Mouse (Mus musculus) liver, embryonic 12.5 days (tissue): ENCODE measurements around the gene Tagap1. TPM values are rescaled to one million over a fixed set of nuclear protein-coding genes. Genes with fewer than 3 reads are reported as not detected.
"Not testable (repeated sequence)": the region's sequence is repeated elsewhere in the genome, so short reads cannot be mapped to it uniquely, and the experiment has no call there.

ENCODE experiments used
- ATAC-seq: fragments of 200-750 bp; cut with Nextera tagmentation; 2 replicates; pipeline ENCODE4 v1.8.0; 2017; ENCODE audit warnings: moderate number of reproducible peaks, mild to moderate bottlenecking, moderate library complexity
- H3K27ac ChIP-seq: fragments of 300-500 bp; sonication (generic); 2 replicates; pipeline ENCODE4 v1.5.1; 2016; ENCODE audit warnings: mild to moderate bottlenecking
- H3K27me3 ChIP-seq: fragments of 300-500 bp; sonication (generic); replicated peaks from 2 replicates; pipeline ENCODE4 v1.6.1; 2016; ENCODE audit warnings: mild to moderate bottlenecking, moderate library complexity
- H3K36me3 ChIP-seq: fragments of 300-500 bp; sonication (generic); 2 replicates; pipeline ENCODE4 v1.6.1; 2016; ENCODE audit warnings: mild to moderate bottlenecking, moderate library complexity
- H3K4me1 ChIP-seq: fragments of 300-500 bp; sonication (generic); 2 replicates; pipeline ENCODE4 v1.6.1; 2016
- H3K4me2 ChIP-seq: fragments of 300-500 bp; sonication (generic); 2 replicates; pipeline ENCODE4 v1.6.1; 2016; ENCODE audit warnings: mild to moderate bottlenecking, moderate library complexity
- H3K4me3 ChIP-seq: fragments of 300-500 bp; sonication (generic); 2 replicates; pipeline ENCODE4 v1.5.1; 2016; ENCODE audit warnings: mild to moderate bottlenecking, moderate library complexity
- H3K9ac ChIP-seq: fragments of 300-500 bp; sonication (generic); 2 replicates; pipeline ENCODE4 v1.6.1; 2016; ENCODE audit warnings: mild to moderate bottlenecking, moderate library complexity
- H3K9me3 ChIP-seq: fragments of 300-500 bp; sonication (generic); replicated peaks from 2 replicates; pipeline ENCODE4 v1.6.1; 2016; ENCODE audit warnings: mild to moderate bottlenecking, moderate library complexity
- WGBS: fragments of 180-500 bp; shearing (Covaris S2); methylation state at CpG from one replicate; pipeline ENCODE4 v1.1.7; 2016; ENCODE audit not compliant: insufficient replicate concordance; 5-methylcytosine and 5-hydroxymethylcytosine counted together
- polyA plus RNA-seq: library from polyadenylated mRNA; unstranded; fragments of >200 nt; fragmentation: Nextera tagmentation; extraction: Ambion mirVana; gene quantifications from 2 replicates; pipeline ENCODE4 v1.2.1, GENCODE M21; 2016

Tagap1 gene
- polyA plus RNA-seq, 1 experiment from 2014 or later: 25.2 TPM

- ATAC-seq, H3K27ac ChIP-seq, H3K36me3 ChIP-seq, H3K27me3 ChIP-seq, H3K9me3 ChIP-seq, H3K4me1 ChIP-seq: not testable (repeated sequence)
- 23% methylated on average over 5 of the region's 5 CpGs for WGBS
- peak overlapping the region; percentile 66 for H3K4me3 ChIP-seq
- H3K9ac ChIP-seq: peak overlapping the region; percentile 76
- H3K4me2 ChIP-seq: peak overlapping the region; percentile 78
Observed at GRCm38 (mm10) chr17:6979380-6979779, 18.4 kb upstream of the Tagap1 start.

- 2% methylated on average over 54 of the region's 68 CpGs for WGBS
- not testable (repeated sequence) for H3K36me3 ChIP-seq, H3K9me3 ChIP-seq, H3K27me3 ChIP-seq, H3K4me1 ChIP-seq
- peak within 1 kb of the TSS; percentile 78 for H3K4me2 ChIP-seq
- peak within 1 kb of the TSS; percentile 45; the same call in 1 of the 2 replicates for H3K27ac ChIP-seq
- peak; percentile 99 for ATAC-seq
- H3K4me3 ChIP-seq: peak within 1 kb of the TSS; percentile 66
- peak within 1 kb of the TSS; percentile 76 for H3K9ac ChIP-seq
Observed at GRCm38 (mm10) chr17:6978287-6979248, 17.6 kb upstream of the Tagap1 start, which contains the start of gene Gm49721. Gm49721 (plus strand) TSS chr17:6978904.

- 41% methylated on average over 3 of the region's 3 CpGs for WGBS
- not testable (repeated sequence) for ATAC-seq, H3K4me3 ChIP-seq, H3K36me3 ChIP-seq, H3K4me1 ChIP-seq, H3K9me3 ChIP-seq, H3K27me3 ChIP-seq, H3K9ac ChIP-seq, H3K27ac ChIP-seq, H3K4me2 ChIP-seq
Observed at GRCm38 (mm10) chr17:6974985-6975384, 14.0 kb upstream of the Tagap1 start.

GRCm38 (mm10) chr17:6972836-6973396, 12.0 kb upstream of the Tagap1 start:
- not testable (repeated sequence) for H3K4me3 ChIP-seq, H3K4me2 ChIP-seq, H3K9me3 ChIP-seq, ATAC-seq, H3K9ac ChIP-seq, H3K4me1 ChIP-seq, H3K36me3 ChIP-seq, H3K27me3 ChIP-seq, H3K27ac ChIP-seq
- WGBS: 69% methylated on average over 4 of the region's 4 CpGs

GRCm38 (mm10) chr17:6971238-6971637, 10.3 kb upstream of the Tagap1 start:
- WGBS: 70% methylated on average over 8 of the region's 8 CpGs
- not testable (repeated sequence) for H3K9ac ChIP-seq, H3K27me3 ChIP-seq, ATAC-seq, H3K4me1 ChIP-seq, H3K27ac ChIP-seq, H3K4me3 ChIP-seq, H3K9me3 ChIP-seq, H3K4me2 ChIP-seq, H3K36me3 ChIP-seq

- ATAC-seq, H3K9ac ChIP-seq, H3K36me3 ChIP-seq, H3K4me3 ChIP-seq, H3K27me3 ChIP-seq, H3K4me2 ChIP-seq, H3K27ac ChIP-seq, H3K9me3 ChIP-seq, H3K4me1 ChIP-seq: not testable (repeated sequence)
- 88% methylated on average over 1 of the region's 8 CpGs for WGBS
Observed at GRCm38 (mm10) chr17:6970334-6970733, 9.4 kb upstream of the Tagap1 start, which contains the start of gene Rnaset2b. Rnaset2b (plus strand) TSS chr17:6970634.

GRCm38 (mm10) chr17:6967673-6968072, 6.7 kb upstream of the Tagap1 start:
- not testable (repeated sequence) for ATAC-seq, H3K27me3 ChIP-seq, H3K4me2 ChIP-seq, H3K4me1 ChIP-seq, H3K27ac ChIP-seq, H3K9ac ChIP-seq, H3K9me3 ChIP-seq, H3K36me3 ChIP-seq, H3K4me3 ChIP-seq
- 17% methylated on average over 1 of the region's 1 CpGs for WGBS

GRCm38 (mm10) chr17:6965364-6965763, 4.4 kb upstream of the Tagap1 start:
- not testable (repeated sequence) for H3K27ac ChIP-seq, H3K4me1 ChIP-seq, H3K4me2 ChIP-seq, H3K9me3 ChIP-seq, ATAC-seq, H3K36me3 ChIP-seq, H3K27me3 ChIP-seq, H3K9ac ChIP-seq, H3K4me3 ChIP-seq
- 12% methylated on average over 6 of the region's 6 CpGs for WGBS

GRCm38 (mm10) chr17:6962936-6963335, 2.0 kb upstream of the Tagap1 start:
- H3K9me3 ChIP-seq, H3K27ac ChIP-seq, ATAC-seq, H3K4me2 ChIP-seq, H3K36me3 ChIP-seq, H3K4me3 ChIP-seq, H3K27me3 ChIP-seq, H3K4me1 ChIP-seq, H3K9ac ChIP-seq: not testable (repeated sequence)
- WGBS: 69% methylated on average over 4 of the region's 4 CpGs

- not testable (repeated sequence) for H3K9me3 ChIP-seq, H3K4me2 ChIP-seq, H3K36me3 ChIP-seq, H3K27ac ChIP-seq, H3K4me1 ChIP-seq, H3K4me3 ChIP-seq, H3K27me3 ChIP-seq, H3K9ac ChIP-seq, ATAC-seq
- WGBS: 41% methylated on average over 4 of the region's 6 CpGs
Observed at GRCm38 (mm10) chr17:6962339-6962738, 1.4 kb upstream of the Tagap1 start.

- peak overlapping the region; percentile 57 for H3K4me2 ChIP-seq
- H3K27ac ChIP-seq, H3K9me3 ChIP-seq, H3K4me1 ChIP-seq, H3K36me3 ChIP-seq, H3K27me3 ChIP-seq, H3K9ac ChIP-seq: not testable (repeated sequence)
- ATAC-seq: peak; percentile 97
- peak overlapping the region; percentile 65 for H3K4me3 ChIP-seq
- whole genome bisulfite sequencing: under 1% methylated on average over 20 of the region's 48 CpGs
Observed at GRCm38 (mm10) chr17:6961181-6962000, 435 bp upstream of the Tagap1 start.

GRCm38 (mm10) chr17:6960349-6960748, 607 bp downstream of the Tagap1 start:
- H3K9ac ChIP-seq: peak overlapping the region; percentile 79
- under 1% methylated on average over 12 of the region's 12 CpGs for WGBS
- H3K4me2 ChIP-seq: peak overlapping the region; percentile 61
- H3K9me3 ChIP-seq, H3K36me3 ChIP-seq, H3K27ac ChIP-seq, H3K4me1 ChIP-seq, ATAC-seq, H3K27me3 ChIP-seq: not testable (repeated sequence)
- peak overlapping the region; percentile 65 for H3K4me3 ChIP-seq
